Mouse (Mus musculus) granulocyte monocyte progenitor cell, adult 5-6 weeks (primary cell): ENCODE measurements at regions not wholly inside any gene's neighbourhood (a gene's known extent, or its start where the extent isn't known, plus 50 kb on each side); places are given as distances from the start of the nearest gene placed in this dataset.
A peak's percentile ranks its signal among the peaks of the same experiment; 100 is the strongest.

Experiments used
- ATAC-seq: replicated peaks from 2 replicates; pipeline ENCODE4 v1.8.0; 2016; ENCODE audit warnings: mild to moderate bottlenecking, moderate TSS enrichment, inconsistent platforms; ENCODE audit not compliant: poor library complexity, severe bottlenecking

GRCm38 (mm10) chr17:93665889-93666288, 467.1 kb downstream of the Adcyap1 start:
- ATAC-seq, result no peak

GRCm38 (mm10) chr17:93676366-93676962, 477.6 kb downstream of the Adcyap1 start:
- no peak for ATAC-seq

- no peak for ATAC-seq
These were observed 501.9 kb downstream of the Adcyap1 start for GRCm38 (mm10) chr17:93700685-93701084.

GRCm38 (mm10) chr17:93717623-93718022, 518.8 kb downstream of the Adcyap1 start:
- ATAC-seq, result no peak

GRCm38 (mm10) chr17:93741341-93741740, 542.5 kb downstream of the Adcyap1 start:
- ATAC-seq, result no peak

GRCm38 (mm10) chr17:93762349-93762748, 563.5 kb downstream of the Adcyap1 start:
- peak; percentile 85 for ATAC-seq
